Mouse (Mus musculus) left cerebral cortex, postnatal 25 days (tissue): ENCODE results near the gene Col15a1. TPM values are rescaled to one million over a fixed set of nuclear protein-coding genes. Genes with fewer than 3 reads are reported as not detected.

Experiments used
- DNase-seq, 2 experiments: peaks; one replicate each; pipeline ENCODE4 v3.0.0; 2022; ENCODE audit warnings: low spot score in 2 of 2, mixed read lengths in 1 of 2
- intact Hi-C: fragments of 180-260 bp; cut with DNase I; formaldehyde crosslinking; loops from one replicate; pipeline ENCODE4 v1.15.1; 2025
- total RNA-seq, 2 experiments: library from RNA; stranded (reverse); gene quantifications; 2 replicates each; pipeline ENCODE4 v1.2.3; 2021

Gene Col15a1
- 1 to 10 TPM; 4.5 to 9.2 TPM for total RNA-seq

DNA sequence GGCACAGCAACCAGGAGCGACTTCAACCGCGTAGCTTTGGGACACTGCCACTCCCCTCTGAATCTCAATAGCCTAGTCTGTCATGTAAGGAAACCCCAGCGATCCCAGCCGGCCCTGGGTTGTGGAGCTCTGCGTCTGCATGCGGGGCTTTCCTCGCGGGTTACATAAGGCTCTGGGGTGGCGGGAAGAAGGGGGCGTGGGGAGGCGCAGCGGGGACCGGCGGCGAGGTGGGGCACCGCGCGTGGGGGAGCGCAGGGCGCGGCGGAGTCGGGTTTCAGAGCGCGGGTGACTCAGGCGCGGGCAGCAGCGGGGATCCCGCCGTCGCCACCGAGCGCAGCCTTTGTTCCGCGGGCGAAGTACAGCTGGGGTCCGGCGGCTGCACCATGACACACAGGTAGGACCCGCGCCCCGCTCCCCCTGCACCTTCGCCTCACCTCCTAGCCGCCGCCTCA, at the start of gene Col15a1:
Col15a1 (plus strand) TSS at position 193 of the 452 bp plus-strand sequence.
- no peak for DNase-seq

GRCm38 (mm10) chr4:47161103-47161755, 46.7 kb upstream of the Col15a1 start:
- intact Hi-C loops = no loop called here
- DNase-seq = no peak

More for the DNA sequence above, at the start of gene Col15a1:
- intact Hi-C loops = no loop called here

DNA sequence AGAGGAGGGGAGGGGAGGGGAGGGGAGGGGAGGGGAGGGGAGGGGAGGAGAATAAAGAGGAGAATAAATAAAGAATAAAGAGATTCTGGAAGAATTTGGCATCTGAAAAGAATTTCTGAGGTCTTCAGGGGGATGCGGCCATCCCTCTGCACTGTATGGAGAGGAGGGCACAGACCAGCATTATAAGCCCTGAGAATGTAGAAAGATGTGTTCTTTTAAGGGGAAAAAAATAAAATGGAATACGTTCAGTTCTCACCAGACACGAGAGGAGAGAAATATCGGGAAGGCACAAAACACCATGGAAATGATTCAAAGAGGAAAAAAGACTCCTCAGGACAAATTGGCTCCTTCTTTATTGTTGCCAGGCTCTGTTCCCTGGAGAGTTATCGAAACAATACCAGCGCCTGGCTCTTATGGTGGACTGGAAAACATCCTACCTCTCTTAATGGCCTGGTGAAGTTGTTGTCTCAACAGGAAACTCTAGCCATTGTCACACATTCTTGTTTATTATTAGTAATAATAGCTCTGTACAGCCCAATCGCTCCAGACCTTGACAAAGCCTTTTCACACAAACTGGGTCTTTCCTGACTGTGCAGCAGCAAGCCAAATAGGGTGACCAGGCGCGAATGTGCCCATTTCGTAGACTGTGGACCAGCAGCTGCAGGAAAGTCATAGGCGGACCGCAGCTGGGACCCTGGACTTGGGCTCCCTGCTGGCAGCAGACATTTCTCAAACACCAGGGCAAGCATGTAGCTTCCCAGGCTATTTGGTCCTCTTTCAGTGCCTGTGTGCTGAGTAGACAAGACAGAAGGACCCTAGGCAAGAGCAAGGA, 46.0 kb upstream of the Col15a1 start:
- DNase-seq = no peak
- intact Hi-C loops = no loop called here

DNA sequence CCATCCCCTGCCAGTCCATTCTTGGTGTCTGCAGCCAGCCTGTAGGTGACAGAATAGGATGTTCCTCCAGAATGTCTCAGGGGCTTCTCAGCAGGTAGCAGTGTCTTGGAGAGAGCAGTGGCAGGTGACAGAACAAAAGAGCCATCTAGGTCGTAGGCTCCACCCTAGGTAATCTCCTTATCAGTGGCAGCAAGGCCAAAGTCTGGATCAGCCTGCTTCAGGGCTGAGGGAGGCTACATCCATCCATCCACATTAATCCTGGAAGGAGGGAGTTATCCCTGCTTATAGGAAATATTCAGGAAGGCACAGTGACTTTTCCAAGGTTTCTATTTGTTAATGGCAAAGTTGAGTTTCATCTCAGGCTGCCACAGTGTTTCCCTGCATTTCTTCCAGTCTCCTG, 35.6 kb upstream of the Col15a1 start:
- intact Hi-C loops = no loop called here
- no peak for DNase-seq

- no peak for DNase-seq
- intact Hi-C loops = no loop called here
Measured at GRCm38 (mm10) chr4:47177101-47177500, 30.9 kb upstream of the Col15a1 start.

DNA sequence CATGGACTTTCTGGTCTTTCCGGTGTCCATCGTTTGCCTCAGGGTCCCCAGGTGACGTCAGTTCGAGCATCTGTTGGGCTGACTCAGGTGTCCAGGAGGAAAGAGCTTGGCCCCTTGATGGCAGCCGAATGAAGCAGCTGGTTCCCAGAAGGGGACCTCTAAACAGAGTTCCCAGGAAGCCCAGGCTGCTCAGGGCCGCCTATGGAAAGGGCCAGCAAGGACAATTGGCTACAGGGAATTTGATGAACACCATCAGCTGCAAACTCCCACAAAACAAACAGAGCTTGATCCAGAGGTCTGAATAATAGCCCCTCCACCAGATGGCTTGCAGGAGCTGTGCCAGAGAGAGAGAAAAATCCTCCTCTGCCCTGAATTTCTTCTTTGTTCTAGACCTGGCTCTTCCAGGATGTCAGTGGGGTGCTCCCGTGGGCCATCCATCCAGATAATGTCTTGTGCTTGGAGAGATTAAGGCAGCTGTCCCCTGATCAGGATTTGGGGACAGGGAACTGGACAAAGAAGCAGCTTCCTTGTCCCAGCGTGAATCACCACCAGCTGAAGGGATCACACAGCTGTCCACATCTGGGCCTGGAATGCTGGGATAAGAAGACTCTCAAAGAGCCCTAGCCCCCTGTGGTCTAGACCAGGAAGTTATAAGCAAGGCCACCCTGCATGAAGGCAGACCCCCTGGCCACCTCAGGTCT, 29.6 kb upstream of the Col15a1 start:
- peak in 1 of 2 experiments; percentile 8 for DNase-seq

GRCm38 (mm10) chr4:47179535-47179934, 28.4 kb upstream of the Col15a1 start:
- DNase-seq = no peak
- intact Hi-C loops = no loop called here

More for the DNA sequence above, 29.6 kb upstream of the Col15a1 start:
- intact Hi-C loops = no loop called here

DNA sequence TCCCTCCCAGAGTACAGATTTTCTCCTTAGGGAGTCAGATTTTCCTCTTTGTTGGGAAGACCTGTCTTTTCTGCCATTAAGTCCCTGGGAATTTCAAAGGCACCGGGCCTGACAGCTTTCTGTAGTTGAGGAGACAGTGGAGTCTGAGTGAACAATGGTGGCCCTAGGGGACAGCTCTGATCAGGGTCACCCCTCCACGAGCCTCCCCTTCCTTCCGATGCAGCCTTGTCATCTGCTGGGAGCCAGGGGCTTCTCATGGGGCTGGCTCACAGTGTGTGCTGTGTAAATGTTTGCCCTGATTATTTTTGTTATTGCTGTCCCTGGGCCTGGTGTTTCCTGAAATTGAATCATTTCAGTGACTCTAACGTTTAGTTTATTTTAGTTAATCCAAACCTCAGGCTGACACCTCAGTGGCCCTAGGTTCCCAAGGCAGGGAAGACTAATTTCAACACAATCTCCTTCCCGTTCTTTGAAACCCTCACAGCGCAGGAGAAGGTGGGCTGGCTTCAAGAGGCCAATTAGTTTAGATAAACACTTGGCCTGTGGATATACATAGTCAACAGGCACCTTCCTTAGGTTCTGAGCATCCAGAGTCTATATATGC, 23.8 kb upstream of the Col15a1 start:
- DNase-seq = no peak
- intact Hi-C loops = no loop called here

GRCm38 (mm10) chr4:47186514-47186913, 21.4 kb upstream of the Col15a1 start:
- no peak for DNase-seq
- intact Hi-C loops = no loop called here

DNA sequence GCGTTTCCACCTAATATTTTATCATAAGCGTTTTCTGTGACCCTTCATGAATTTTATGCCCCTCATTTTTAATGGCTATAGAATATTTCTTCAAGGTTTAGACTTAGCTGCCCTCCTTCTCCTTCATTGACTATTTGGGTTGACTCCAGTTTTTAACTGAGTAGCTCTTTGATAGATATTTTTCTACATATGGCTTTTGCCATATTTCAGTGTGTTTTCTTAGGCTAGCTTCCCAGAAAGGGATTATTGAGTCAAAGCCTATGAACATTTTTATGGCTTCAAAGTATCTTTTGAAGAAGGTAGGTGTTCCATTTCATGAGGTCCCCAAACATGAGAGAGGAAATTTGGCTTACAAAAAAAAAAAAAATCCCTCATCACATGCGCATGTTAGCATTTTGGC, 11.8 kb upstream of the Col15a1 start:
- no peak for DNase-seq
- intact Hi-C loops = no loop called here

DNA sequence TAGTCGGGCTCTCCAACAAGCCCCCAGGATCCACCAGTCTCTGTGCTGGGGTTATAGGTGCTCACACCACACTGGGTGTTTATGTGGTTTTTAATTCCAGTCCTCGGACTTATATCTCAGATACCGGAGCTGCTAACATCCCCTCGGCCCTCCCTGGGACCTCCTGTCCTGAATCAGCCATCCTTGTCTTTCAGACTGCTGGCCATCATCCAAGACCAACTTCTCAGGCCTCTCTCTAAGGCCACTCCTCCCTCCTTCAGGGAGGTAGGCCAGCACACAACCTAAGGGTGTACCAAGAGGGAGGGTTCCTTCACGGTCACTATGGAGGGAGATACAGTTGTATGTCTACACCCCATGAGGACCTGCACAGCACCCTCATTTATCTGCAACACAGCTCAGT, 4.3 kb upstream of the Col15a1 start:
- intact Hi-C loops = no loop called here
- DNase-seq = no peak

GRCm38 (mm10) chr4:47205846-47206245, 2.1 kb upstream of the Col15a1 start:
- intact Hi-C loops = no loop called here
- no peak for DNase-seq

DNA sequence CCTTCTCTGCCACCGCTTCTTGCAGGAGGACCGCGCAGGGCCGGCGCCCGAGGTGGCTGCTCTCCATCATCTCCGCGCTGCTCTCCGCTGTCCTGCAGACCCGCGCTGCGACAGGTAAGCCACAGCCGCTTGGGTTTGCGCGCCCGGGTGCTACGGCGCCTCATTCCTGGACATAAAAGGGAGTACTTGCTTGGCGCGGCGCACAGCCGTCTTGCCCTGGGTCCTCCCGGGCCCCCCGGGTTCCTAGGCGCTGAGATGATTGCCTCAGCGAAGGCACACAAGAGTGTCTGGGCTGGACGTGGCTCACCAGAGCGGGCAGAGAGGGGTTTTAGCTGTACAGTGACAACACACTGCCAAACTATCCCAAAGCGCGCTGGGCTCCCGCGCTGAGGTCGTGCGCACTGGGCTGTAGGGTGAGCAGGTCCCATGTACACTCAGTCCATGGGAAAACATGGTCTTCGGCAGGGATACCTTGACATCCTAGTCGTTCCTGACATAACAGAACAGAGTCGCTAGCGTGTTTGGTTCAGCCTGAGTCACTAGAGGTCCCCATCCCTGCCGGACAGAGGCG, 545 bp downstream of the Col15a1 start:
- no peak for DNase-seq
- intact Hi-C loops = no loop called here

- DNase-seq = no peak
- intact Hi-C loops = no loop called here
Measured at GRCm38 (mm10) chr4:47209466-47209865, 1.5 kb downstream of the Col15a1 start.

DNA sequence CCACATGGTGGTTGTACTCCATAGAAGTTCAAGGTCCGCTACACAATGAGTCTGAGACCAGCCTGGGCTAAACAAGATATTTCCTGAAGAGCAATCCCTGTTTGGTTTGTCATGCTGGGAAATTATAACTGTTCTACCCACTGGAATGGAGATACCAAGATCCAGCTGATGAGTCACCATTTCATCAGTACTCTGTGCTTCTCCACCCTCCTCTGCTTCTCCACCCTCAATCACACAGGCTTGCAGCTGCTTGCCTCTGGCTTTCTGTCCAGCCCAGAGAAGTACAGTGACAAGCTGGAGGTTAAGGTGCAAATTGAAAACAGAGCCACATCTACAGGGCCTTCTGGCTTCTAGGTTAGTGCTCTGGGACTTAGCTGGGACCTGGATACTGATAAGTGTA, 10.9 kb downstream of the Col15a1 start:
- peak in 1 of 2 experiments; percentile 42 for DNase-seq
- intact Hi-C loops = no loop called here

- intact Hi-C loops = no loop called here
- no peak for DNase-seq
Measured at GRCm38 (mm10) chr4:47219393-47219792, 11.4 kb downstream of the Col15a1 start.

- intact Hi-C loops = no loop called here
- DNase-seq = no peak
Measured at GRCm38 (mm10) chr4:47220544-47220943, 12.6 kb downstream of the Col15a1 start.

DNA sequence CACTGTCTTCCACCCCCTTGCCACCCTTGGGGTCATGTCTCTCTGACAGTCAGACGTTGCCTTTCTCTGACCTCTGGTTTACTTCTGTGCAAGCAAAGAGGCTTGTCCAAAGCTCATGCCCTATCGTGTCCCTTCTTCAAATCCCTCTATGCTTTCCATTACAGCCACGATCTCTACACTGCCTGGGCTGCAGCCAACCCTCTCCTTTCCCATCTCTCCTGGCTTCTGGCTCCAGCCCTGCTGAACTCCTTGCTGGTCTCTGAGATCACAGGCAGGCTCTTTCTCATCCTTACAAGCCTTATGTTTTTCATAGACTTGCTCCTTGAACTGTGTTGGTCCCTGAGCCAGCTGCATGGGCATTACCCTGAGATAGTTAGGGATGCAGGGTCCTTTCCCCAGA, 14.2 kb downstream of the Col15a1 start:
- intact Hi-C loops = no loop called here
- no peak for DNase-seq

DNA sequence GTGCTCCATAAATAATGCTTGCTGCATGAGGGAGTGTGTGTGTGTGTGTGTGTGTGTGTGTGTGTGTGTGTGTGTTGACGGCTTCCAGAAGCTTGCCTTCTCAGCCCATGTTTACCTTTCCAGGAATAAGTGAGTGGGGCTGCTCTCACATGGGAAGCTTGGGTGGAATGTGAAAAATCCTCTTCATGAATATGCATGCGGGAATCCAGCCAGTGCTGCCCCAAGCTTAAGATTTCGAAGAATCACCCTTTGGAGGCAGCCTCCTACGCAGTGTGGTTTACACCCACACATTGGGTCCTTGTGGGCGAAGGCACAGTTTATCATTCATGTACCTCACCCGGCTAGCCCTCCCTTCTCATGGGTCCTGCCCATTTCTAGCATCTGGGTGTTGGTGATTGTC, 18.0 kb downstream of the Col15a1 start:
- DNase-seq = peak; percentile 49 to 91
- intact Hi-C loops = loop anchor here (5.0 kb wide), 1 partner anchor 89 kb away; no protein-coding TSS in a partner anchor

- no peak for DNase-seq
- intact Hi-C loops = loop anchor here (5.0 kb wide), 1 partner anchor 90 kb away; no protein-coding TSS in a partner anchor
Measured at GRCm38 (mm10) chr4:47227101-47227500, 19.1 kb downstream of the Col15a1 start.
